Mouse (Mus musculus): ENCODE results near the gene Zyg11a.

- TF ChIP-seq ZC3H11A (IDR thresholded peaks at IDR 0.05; ENCODE audit: borderline replicate concordance, low read depth, low read length) (no peak), ZNF384 (IDR thresholded peaks at IDR 0.05; ENCODE audit: low read depth, low read length) (no peak), MAFK (IDR thresholded peaks at IDR 0.05; ENCODE audit: insufficient read depth, low read depth, low read length) (no peak)
Observed at GRCm38 (mm10) chr4:108219019-108219418, 1.2 kb upstream of the Zyg11a start.
